ENCODE assay signal across 9 mouse cellular contexts in the genomic region with DNA sequence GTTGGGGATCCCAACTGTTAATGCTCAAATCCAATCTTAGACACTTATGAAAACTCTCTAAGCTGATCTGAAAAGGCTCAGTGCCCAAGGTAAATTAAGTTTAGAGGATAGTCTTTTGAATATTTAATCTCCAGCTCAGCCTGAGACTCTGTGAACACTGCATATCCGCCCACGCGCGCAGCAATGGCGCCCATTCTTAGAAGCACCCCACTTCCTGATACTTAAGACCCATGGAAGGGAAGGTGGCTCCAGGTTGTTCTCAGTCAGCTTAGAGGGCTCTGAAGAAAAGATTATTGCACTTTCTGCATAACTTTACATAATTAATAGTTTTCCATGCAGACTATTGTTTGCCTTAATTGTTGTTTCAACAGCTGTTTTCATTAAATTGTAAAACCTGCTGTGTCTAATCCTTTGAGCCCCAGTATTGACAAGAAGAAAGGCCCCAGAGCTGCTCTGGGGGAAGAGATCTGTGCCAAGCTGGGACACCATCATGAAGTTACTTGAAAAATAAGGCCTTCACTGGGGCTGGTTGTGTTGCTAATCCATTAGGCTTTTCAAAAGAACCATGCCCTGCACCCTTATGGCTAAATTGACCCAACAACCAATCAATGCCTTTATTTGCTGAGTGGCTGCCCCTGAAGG.
DNase-seq lines count a peak whose midpoint lies in the region; ATAC-seq lines count a peak whose summit lies in the region.
"Had no signal": no experiment of that assay in that cellular context is flagged by ENCODE, and none has a peak within 500 bp of the region (broad histone marks: within the 10 kb centered on the region; RNA-seq: fewer than 3 reads in every experiment).

No protein-coding gene starts in this region.

- H3K27ac ChIP-seq in limb, embryonic 13.5 days = no peak overlapping the region
- H3K27ac ChIP-seq in limb, embryonic 10.5 days = no peak overlapping the region
- peak overlapping the region; percentile 55 for H3K27ac ChIP-seq in forebrain, embryonic 13.5 days
- peak overlapping the region; percentile 31; the same call in 1 of the 2 replicates for H3K27ac ChIP-seq in hindbrain, embryonic 15.5 days (replicated peaks)
- H3K27ac ChIP-seq in neural tube, embryonic 12.5 days = no peak overlapping the region

- WGBS in limb, embryonic 13.5 days = 95% methylated on average over 5 of the region's 5 CpGs
- WGBS in limb, embryonic 10.5 days = 97% methylated on average over 5 of the region's 5 CpGs
- WGBS in forebrain, embryonic 13.5 days = 30% methylated on average over 5 of the region's 5 CpGs
- WGBS in hindbrain, embryonic 15.5 days = 42% methylated on average over 5 of the region's 5 CpGs
- 75% methylated on average over 5 of the region's 5 CpGs for WGBS in neural tube, embryonic 12.5 days

- no peaks in the 10 kb centered on the region for H3K9me3 ChIP-seq in limb, embryonic 13.5 days
- no peaks in the 10 kb centered on the region for H3K9me3 ChIP-seq in limb, embryonic 10.5 days (replicated peaks)
- H3K9me3 ChIP-seq in forebrain, embryonic 13.5 days (replicated peaks) = no peaks in the 10 kb centered on the region
- no peaks in the 10 kb centered on the region for H3K9me3 ChIP-seq in hindbrain, embryonic 15.5 days
- no peaks in the 10 kb centered on the region for H3K9me3 ChIP-seq in neural tube, embryonic 12.5 days

- ATAC-seq in limb, embryonic 13.5 days (ENCODE audit: low FRiP score, low read depth) = peak; percentile 7; the same call in 1 of the 2 replicates
- ATAC-seq in forebrain, embryonic 13.5 days = peak; percentile 62
- peak; percentile 13; the same call in 1 of the 2 replicates for ATAC-seq in hindbrain, embryonic 15.5 days (ENCODE audit: low FRiP score, low read depth)
- peak; percentile 33 for ATAC-seq in neural tube, embryonic 12.5 days (ENCODE audit: low FRiP score, low read depth)
- ATAC-seq: intestine, embryonic 16.5 days had no signal

- no peak overlapping the region for H3K4me2 ChIP-seq in limb, embryonic 13.5 days (replicated peaks)
- H3K4me2 ChIP-seq in forebrain, embryonic 13.5 days = peak overlapping the region; percentile 30
- peak overlapping the region; percentile 29 for H3K4me2 ChIP-seq in hindbrain, embryonic 15.5 days
- H3K4me2 ChIP-seq in neural tube, embryonic 12.5 days (replicated peaks) = peak overlapping the region; percentile 43; the same call in 1 of the 2 replicates

- no peak overlapping the region for H3K4me3 ChIP-seq in limb, embryonic 13.5 days
- H3K4me3 ChIP-seq in limb, embryonic 10.5 days = no peak overlapping the region
- H3K4me3 ChIP-seq in forebrain, embryonic 13.5 days = no peak overlapping the region
- no peak overlapping the region; the same call in 1 of the 2 replicates for H3K4me3 ChIP-seq in hindbrain, embryonic 15.5 days
- no peak overlapping the region for H3K4me3 ChIP-seq in neural tube, embryonic 12.5 days

- no peak overlapping the region for H3K9ac ChIP-seq in limb, embryonic 13.5 days
- no peak overlapping the region for H3K9ac ChIP-seq in forebrain, embryonic 13.5 days
- H3K9ac ChIP-seq in hindbrain, embryonic 15.5 days = no peak overlapping the region
- H3K9ac ChIP-seq in neural tube, embryonic 12.5 days = no peak overlapping the region

- peaks cover 3% of the 10 kb centered on the region; the same call in 1 of the 2 replicates for H3K27me3 ChIP-seq in limb, embryonic 13.5 days
- H3K27me3 ChIP-seq in limb, embryonic 10.5 days (ENCODE audit: low read depth, poor library complexity, severe bottlenecking) = no peaks in the 10 kb centered on the region
- peaks cover 41% of the 10 kb centered on the region for H3K27me3 ChIP-seq in forebrain, embryonic 13.5 days
- H3K27me3 ChIP-seq in hindbrain, embryonic 15.5 days = peaks cover 9% of the 10 kb centered on the region; the same call in 1 of the 2 replicates
- H3K27me3 ChIP-seq in neural tube, embryonic 12.5 days (replicated peaks) = 0 out of 2 replicates have a peak, but pooled peaks cover 15% of the 10 kb centered on the region

- no peak for DNase-seq in limb, embryonic 10.5 days (ENCODE audit: low spot score)
- DNase-seq in gastrocnemius, postnatal 4 days (ENCODE audit: low spot score in 2 of 2) = no peak
- DNase-seq in retina, postnatal 1 day = no peak
- DNase-seq in adrenal gland, postnatal 14 days = no peak

- H3K4me1 ChIP-seq in limb, embryonic 13.5 days = peaks cover 30% of the 10 kb centered on the region
- H3K4me1 ChIP-seq in limb, embryonic 10.5 days = peaks cover 5% of the 10 kb centered on the region; the same call in 1 of the 2 replicates
- peaks cover 48% of the 10 kb centered on the region for H3K4me1 ChIP-seq in forebrain, embryonic 13.5 days
- H3K4me1 ChIP-seq in hindbrain, embryonic 15.5 days (replicated peaks) = peaks cover 37% of the 10 kb centered on the region
- H3K4me1 ChIP-seq in neural tube, embryonic 12.5 days = peaks cover 8% of the 10 kb centered on the region; the same call in 1 of the 2 replicates

- no peaks in the 10 kb centered on the region for H3K36me3 ChIP-seq in limb, embryonic 13.5 days
- H3K36me3 ChIP-seq in limb, embryonic 10.5 days = no peaks in the 10 kb centered on the region
- H3K36me3 ChIP-seq in forebrain, embryonic 13.5 days (ENCODE audit: poor library complexity, severe bottlenecking) = no peaks in the 10 kb centered on the region
- no peaks in the 10 kb centered on the region for H3K36me3 ChIP-seq in hindbrain, embryonic 15.5 days
- H3K36me3 ChIP-seq in neural tube, embryonic 12.5 days = no peaks in the 10 kb centered on the region

Comparison
In these comparisons a context has a peak if more than half of its experiments do, and no peak if none do; other contexts are left out.
1. ATAC-seq: peak in every context shown above with its lines; median percentile 62 in forebrain, embryonic 13.5 days; 33 in neural tube, embryonic 12.5 days; 13 in hindbrain, embryonic 15.5 days; 7 in limb, embryonic 13.5 days.
2. H3K27ac ChIP-seq: peak in forebrain, embryonic 13.5 days (single experiment) and hindbrain, embryonic 15.5 days (single experiment); none in limb, embryonic 13.5 days (single experiment), limb, embryonic 10.5 days (single experiment) and neural tube, embryonic 12.5 days (single experiment).